Mouse (Mus musculus): ENCODE measurements around the gene Zfp51. TPM values are rescaled to one million over a fixed set of nuclear protein-coding genes. Genes with fewer than 3 reads are reported as not detected.

The Zfp51 gene
- polyA plus RNA-seq, 1 experiment, result 0.63 TPM

GRCm38 (mm10) chr17:21488760-21489499 lies 38.8 kb downstream of the Zfp51 start, which contains the start of gene Zfp53:
Gene Zfp53, plus strand, starts transcription at chr17:21488998.
- H3K27me3 ChIP-seq (ENCODE audit: control insufficient read depth, insufficient read depth, low read length), result no peaks in the 10 kb centered on the region
- H3K4me1 ChIP-seq (ENCODE audit: control insufficient read depth, insufficient read depth, insufficient read length), result no peaks in the 10 kb centered on the region; the same call in 1 of the 2 replicates
- H3K4me3 ChIP-seq (ENCODE audit: extremely low read depth, insufficient read depth, insufficient read length), result peak within 1 kb of the TSS; percentile 77
- TF ChIP-seq CTCF (IDR thresholded peaks at IDR 0.05; ENCODE audit: extremely low read depth, insufficient read depth, insufficient read length, insufficient replicate concordance), result no peak
- TF ChIP-seq POLR2A (IDR thresholded peaks at IDR 0.05; ENCODE audit: low read depth, low read length), result peak; percentile 74
- WGBS, result 2% methylated on average over 34 of the region's 34 CpGs
- H3K36me3 ChIP-seq (ENCODE audit: control insufficient read depth, insufficient read depth, low read length), result peaks cover 2% of the 10 kb centered on the region
- peak; percentile 70 to 84 for DNase-seq (ENCODE audit: low read depth in 1 of 2, low spot score in 2 of 2)
- H3K27ac ChIP-seq (ENCODE audit: insufficient read depth, low read length), result peak within 1 kb of the TSS; percentile 73

DNA sequence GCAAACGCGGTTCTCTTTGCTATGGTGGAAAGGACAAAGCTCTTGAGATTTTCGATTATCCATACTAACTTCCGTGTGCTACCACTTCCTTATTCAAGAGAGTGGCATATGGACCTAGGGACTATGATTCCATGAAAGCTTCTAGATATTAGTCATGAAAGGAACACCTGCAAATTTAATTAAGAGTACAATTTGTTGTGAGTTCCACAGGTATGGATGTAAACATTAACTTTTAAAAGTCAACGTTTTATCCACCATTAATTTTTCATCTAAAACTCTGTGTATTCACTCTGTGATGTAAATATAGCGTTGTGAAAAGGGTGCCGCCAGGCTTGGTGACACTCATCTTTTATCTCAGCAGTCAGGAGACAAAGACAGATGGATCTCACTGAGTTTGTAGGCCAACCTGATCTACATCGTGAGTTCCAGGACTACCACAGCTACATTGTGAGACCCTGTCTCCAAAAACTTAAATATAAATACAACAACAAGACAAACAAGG lies 39.4 kb downstream of the Zfp51 start:
- WGBS, result 5% methylated on average over 8 of the region's 8 CpGs
- Histone ChIP-seq H3K27me3 (ENCODE audit: control insufficient read depth, insufficient read depth, low read length) (no peaks in the 10 kb centered on the region), H3K4me1 (ENCODE audit: control insufficient read depth, insufficient read depth, insufficient read length) (no peaks in the 10 kb centered on the region; the same call in 1 of the 2 replicates), H3K27ac (ENCODE audit: insufficient read depth, low read length) (peak overlapping the region; percentile 3; the same call in 1 of the 2 replicates), H3K36me3 (ENCODE audit: control insufficient read depth, insufficient read depth, low read length) (peaks cover 2% of the 10 kb centered on the region), H3K4me3 (ENCODE audit: extremely low read depth, insufficient read depth, insufficient read length) (peak overlapping the region; percentile 77)
- no peak for TF ChIP-seq CTCF (IDR thresholded peaks at IDR 0.05; ENCODE audit: extremely low read depth, insufficient read depth, insufficient read length, insufficient replicate concordance)
- TF ChIP-seq POLR2A (IDR thresholded peaks at IDR 0.05; ENCODE audit: low read depth, low read length), result no peak
- no peak for DNase-seq (ENCODE audit: low read depth in 1 of 2, low spot score in 2 of 2)

DNA sequence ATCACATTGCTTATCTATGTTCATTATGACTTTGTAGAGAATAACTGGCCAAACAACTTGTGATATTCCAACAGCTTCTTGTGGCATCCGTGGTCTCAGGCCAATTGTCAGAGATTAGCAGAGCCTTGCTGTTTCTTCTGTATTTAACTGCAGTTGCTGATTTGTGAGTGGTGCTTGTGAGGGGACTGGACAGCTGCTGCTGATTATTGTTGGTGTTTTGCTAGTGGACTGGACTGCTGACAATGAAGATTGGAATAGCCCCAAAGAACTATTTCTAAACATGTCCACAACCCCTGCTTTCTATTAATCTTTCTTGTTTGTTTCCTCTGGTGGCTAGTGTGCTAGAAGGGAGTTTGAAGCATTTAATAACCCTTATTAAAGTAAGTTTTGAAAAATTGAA lies 51.2 kb downstream of the Zfp51 start:
- Histone ChIP-seq H3K4me3 (ENCODE audit: extremely low read depth, insufficient read depth, insufficient read length) (no peak overlapping the region), H3K27me3 (ENCODE audit: control insufficient read depth, insufficient read depth, low read length) (no peaks in the 10 kb centered on the region), H3K4me1 (ENCODE audit: control insufficient read depth, insufficient read depth, insufficient read length) (no peaks in the 10 kb centered on the region), H3K36me3 (ENCODE audit: control insufficient read depth, insufficient read depth, low read length) (no peaks in the 10 kb centered on the region; the same call in 1 of the 2 replicates), H3K27ac (ENCODE audit: insufficient read depth, low read length) (no peak overlapping the region)
- TF ChIP-seq CTCF (IDR thresholded peaks at IDR 0.05; ENCODE audit: extremely low read depth, insufficient read depth, insufficient read length, insufficient replicate concordance) (no peak), POLR2A (IDR thresholded peaks at IDR 0.05; ENCODE audit: low read depth, low read length) (no peak)
- DNase-seq (ENCODE audit: low read depth in 1 of 2, low spot score in 2 of 2), result no peak
- 85% methylated on average over 1 of the region's 1 CpGs for whole genome bisulfite sequencing

DNA sequence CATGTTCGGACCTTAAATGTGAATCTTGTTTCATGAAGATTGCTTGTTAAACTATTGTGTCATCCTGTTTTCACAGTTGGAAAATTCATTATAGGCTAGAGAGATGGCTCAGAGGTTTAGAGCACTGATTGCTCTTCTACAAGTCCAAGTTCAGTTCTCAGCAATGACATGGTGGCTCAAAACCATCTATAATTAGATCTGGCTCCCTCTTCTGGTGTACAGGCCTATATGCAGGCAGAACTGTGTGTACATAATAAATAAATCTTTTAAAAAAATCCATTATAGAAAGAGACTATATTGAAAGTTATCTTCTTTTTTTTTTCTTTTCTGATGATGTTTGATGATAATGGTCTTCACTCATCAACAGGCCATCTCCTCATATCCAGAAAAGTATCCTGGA lies 54.4 kb downstream of the Zfp51 start:
- Histone ChIP-seq H3K27ac (ENCODE audit: insufficient read depth, low read length) (no peak overlapping the region), H3K27me3 (ENCODE audit: control insufficient read depth, insufficient read depth, low read length) (no peaks in the 10 kb centered on the region), H3K4me3 (ENCODE audit: extremely low read depth, insufficient read depth, insufficient read length) (no peak overlapping the region), H3K4me1 (ENCODE audit: control insufficient read depth, insufficient read depth, insufficient read length) (no peaks in the 10 kb centered on the region), H3K36me3 (ENCODE audit: control insufficient read depth, insufficient read depth, low read length) (peaks cover 7% of the 10 kb centered on the region)
- 96% methylated on average over 1 of the region's 1 CpGs for WGBS
- DNase-seq (ENCODE audit: low read depth in 1 of 2, low spot score in 2 of 2), result no peak
- no peak for TF ChIP-seq POLR2A (IDR thresholded peaks at IDR 0.05; ENCODE audit: low read depth, low read length)
- no peak for TF ChIP-seq CTCF (IDR thresholded peaks at IDR 0.05; ENCODE audit: extremely low read depth, insufficient read depth, insufficient read length, insufficient replicate concordance)

DNA sequence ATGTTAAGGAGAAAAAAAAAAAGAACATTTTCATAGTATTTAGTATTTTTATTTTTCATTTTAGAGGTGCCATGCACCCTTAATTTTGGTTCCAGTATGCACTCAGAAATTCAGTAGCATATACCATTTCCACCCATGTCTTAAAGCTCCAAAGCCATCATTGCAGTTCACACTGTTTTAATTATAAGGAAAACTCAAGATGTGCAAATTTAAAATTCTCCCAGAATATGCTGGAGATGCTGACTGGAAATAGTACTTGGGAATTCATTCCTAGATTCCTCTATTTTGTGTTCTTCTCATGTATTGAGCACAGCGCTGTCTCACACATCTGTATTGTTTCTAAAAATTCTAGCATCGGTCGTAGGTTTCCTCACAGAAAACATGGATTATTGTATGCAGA lies 56.1 kb downstream of the Zfp51 start:
- no peak for TF ChIP-seq POLR2A (IDR thresholded peaks at IDR 0.05; ENCODE audit: low read depth, low read length)
- no peak for TF ChIP-seq CTCF (IDR thresholded peaks at IDR 0.05; ENCODE audit: extremely low read depth, insufficient read depth, insufficient read length, insufficient replicate concordance)
- WGBS, result over 99% methylated on average over 3 of the region's 3 CpGs
- no peaks in the 10 kb centered on the region for H3K27me3 ChIP-seq (ENCODE audit: control insufficient read depth, insufficient read depth, low read length)
- no peak overlapping the region for H3K4me3 ChIP-seq (ENCODE audit: extremely low read depth, insufficient read depth, insufficient read length)
- no peak overlapping the region for H3K27ac ChIP-seq (ENCODE audit: insufficient read depth, low read length)
- H3K4me1 ChIP-seq (ENCODE audit: control insufficient read depth, insufficient read depth, insufficient read length), result no peaks in the 10 kb centered on the region
- DNase-seq (ENCODE audit: low read depth in 1 of 2, low spot score in 2 of 2), result no peak
- H3K36me3 ChIP-seq (ENCODE audit: control insufficient read depth, insufficient read depth, low read length), result peaks cover 9% of the 10 kb centered on the region

GRCm38 (mm10) chr17:21509756-21510155 lies 59.6 kb downstream of the Zfp51 start:
- no peak overlapping the region for H3K27ac ChIP-seq (ENCODE audit: insufficient read depth, low read length)
- H3K36me3 ChIP-seq (ENCODE audit: control insufficient read depth, insufficient read depth, low read length), result peaks cover 12% of the 10 kb centered on the region
- DNase-seq (ENCODE audit: low read depth in 1 of 2, low spot score in 2 of 2), result no peak
- TF ChIP-seq POLR2A (IDR thresholded peaks at IDR 0.05; ENCODE audit: low read depth, low read length) (no peak), CTCF (IDR thresholded peaks at IDR 0.05; ENCODE audit: extremely low read depth, insufficient read depth, insufficient read length, insufficient replicate concordance) (no peak)
- H3K27me3 ChIP-seq (ENCODE audit: control insufficient read depth, insufficient read depth, low read length), result no peaks in the 10 kb centered on the region
- H3K4me3 ChIP-seq (ENCODE audit: extremely low read depth, insufficient read depth, insufficient read length), result no peak overlapping the region
- no peaks in the 10 kb centered on the region for H3K4me1 ChIP-seq (ENCODE audit: control insufficient read depth, insufficient read depth, insufficient read length)

Other genes starting within 250 kb of the Zfp51 start
- not detected in 2 replicates for gene Vmn1r234, start 224.3 kb upstream of the Zfp51 start, polyA plus RNA-seq (2012; rRNA removed)
- gene Vmn1r235, start 194.0 kb upstream of the Zfp51 start, polyA plus RNA-seq (2012; rRNA removed), result not detected in 2 replicates
- not detected in 2 replicates for gene Vmn1r236, start 167.4 kb upstream of the Zfp51 start, polyA plus RNA-seq (2012; rRNA removed)
- gene Vmn1r237, start 138.5 kb upstream of the Zfp51 start, polyA plus RNA-seq (2012; rRNA removed), result not detected in 2 replicates
- 0.26 and 0.30 TPM in 2 replicates for gene Zfp677, start 66.6 kb upstream of the Zfp51 start, polyA plus RNA-seq (2012; rRNA removed)
- gene Zfp54, start 27.1 kb upstream of the Zfp51 start, polyA plus RNA-seq (2012; rRNA removed), result 0.34 and 0.38 TPM in 2 replicates
- gene Zfp53, start 38.6 kb downstream of the Zfp51 start, polyA plus RNA-seq (2012; rRNA removed), result 2.2 TPM in 2 replicates
- 0.54 and 0.56 TPM in 2 replicates for gene Zfp52, start 85.2 kb downstream of the Zfp51 start, polyA plus RNA-seq (2012; rRNA removed)
- 0.28 and 0.32 TPM in 2 replicates for gene Zfp948, start 116.6 kb downstream of the Zfp51 start, polyA plus RNA-seq (2012; rRNA removed)
- gene Zfp983, start 200.2 kb downstream of the Zfp51 start, polyA plus RNA-seq (2012; rRNA removed), result 0.34 and 0.55 TPM in 2 replicates
- not detected in 2 replicates for gene Gm10226, start 241.5 kb downstream of the Zfp51 start, polyA plus RNA-seq (2012; rRNA removed)